Mouse (Mus musculus): ENCODE measurements at regions not wholly inside any gene's neighbourhood (a gene's known extent, or its start where the extent isn't known, plus 50 kb on each side); places are given as distances from the start of the nearest gene placed in this dataset.
A peak's percentile ranks its signal among the peaks of the same experiment; 100 is the strongest.

- DNase-seq (ENCODE audit: low spot score), result no peak
- Histone ChIP-seq H3K9me3 (replicated peaks) (no peaks in the 10 kb centered on the region; the same call in 1 of the 2 replicates), H3K4me1 (peaks cover 26% of the 10 kb centered on the region), H3K27ac (replicated peaks) (no peak overlapping the region), H3K4me3 (no peak overlapping the region), H3K27me3 (ENCODE audit: low read depth, poor library complexity, severe bottlenecking) (peaks cover 46% of the 10 kb centered on the region), H3K36me3 (no peaks in the 10 kb centered on the region)
- 37% methylated on average over 14 of the region's 14 CpGs for WGBS
Observed at GRCm38 (mm10) chr9:61510217-61510893, 138.2 kb downstream of the Tle3 start.

GRCm38 (mm10) chr9:61509591-61510191, 137.5 kb downstream of the Tle3 start:
- Histone ChIP-seq H3K4me3 (peak overlapping the region; percentile 19), H3K27ac (replicated peaks) (peak overlapping the region; percentile 46; the same call in 1 of the 2 replicates), H3K4me1 (peaks cover 26% of the 10 kb centered on the region), H3K36me3 (no peaks in the 10 kb centered on the region), H3K9me3 (replicated peaks) (no peaks in the 10 kb centered on the region; the same call in 1 of the 2 replicates), H3K27me3 (ENCODE audit: low read depth, poor library complexity, severe bottlenecking) (peaks cover 45% of the 10 kb centered on the region)
- DNase-seq (ENCODE audit: low spot score), result peak; percentile 33
- WGBS, result 16% methylated on average over 26 of the region's 26 CpGs

GRCm38 (mm10) chr9:61509091-61509490, 136.9 kb downstream of the Tle3 start:
- Histone ChIP-seq H3K4me1 (peaks cover 26% of the 10 kb centered on the region), H3K4me3 (no peak overlapping the region), H3K27me3 (ENCODE audit: low read depth, poor library complexity, severe bottlenecking) (peaks cover 45% of the 10 kb centered on the region), H3K27ac (replicated peaks) (0 out of 2 replicates have a peak overlapping the region, but pooled peaks have one; percentile 46), H3K36me3 (no peaks in the 10 kb centered on the region), H3K9me3 (replicated peaks) (no peaks in the 10 kb centered on the region)
- DNase-seq (ENCODE audit: low spot score), result no peak
- WGBS, result 80% methylated on average over 5 of the region's 5 CpGs

- Histone ChIP-seq H3K27me3 (ENCODE audit: low read depth, poor library complexity, severe bottlenecking) (0 out of 2 replicates have a peak, but pooled peaks cover 3% of the 10 kb centered on the region), H3K4me1 (no peaks in the 10 kb centered on the region), H3K9me3 (replicated peaks) (0 out of 2 replicates have a peak, but pooled peaks cover 3% of the 10 kb centered on the region), H3K36me3 (no peaks in the 10 kb centered on the region), H3K4me3 (no peak overlapping the region), H3K27ac (replicated peaks) (no peak overlapping the region)
- 92% methylated on average over 9 of the region's 9 CpGs for WGBS
- DNase-seq (ENCODE audit: low spot score), result no peak
Observed at GRCm38 (mm10) chr9:61500851-61501250, 128.7 kb downstream of the Tle3 start.

- peaks cover 43% of the 10 kb centered on the region for H3K4me1 ChIP-seq
- no peak for DNase-seq (ENCODE audit: low spot score)
- H3K9me3 ChIP-seq (replicated peaks), result no peaks in the 10 kb centered on the region
- 90% methylated on average over 8 of the region's 8 CpGs for WGBS
- H3K27me3 ChIP-seq (ENCODE audit: low read depth, poor library complexity, severe bottlenecking), result peaks cover 35% of the 10 kb centered on the region
- no peaks in the 10 kb centered on the region for H3K36me3 ChIP-seq
- no peak overlapping the region for H3K4me3 ChIP-seq
- no peak overlapping the region for H3K27ac ChIP-seq (replicated peaks)
Observed at GRCm38 (mm10) chr9:61492896-61493295, 120.7 kb downstream of the Tle3 start.

DNA sequence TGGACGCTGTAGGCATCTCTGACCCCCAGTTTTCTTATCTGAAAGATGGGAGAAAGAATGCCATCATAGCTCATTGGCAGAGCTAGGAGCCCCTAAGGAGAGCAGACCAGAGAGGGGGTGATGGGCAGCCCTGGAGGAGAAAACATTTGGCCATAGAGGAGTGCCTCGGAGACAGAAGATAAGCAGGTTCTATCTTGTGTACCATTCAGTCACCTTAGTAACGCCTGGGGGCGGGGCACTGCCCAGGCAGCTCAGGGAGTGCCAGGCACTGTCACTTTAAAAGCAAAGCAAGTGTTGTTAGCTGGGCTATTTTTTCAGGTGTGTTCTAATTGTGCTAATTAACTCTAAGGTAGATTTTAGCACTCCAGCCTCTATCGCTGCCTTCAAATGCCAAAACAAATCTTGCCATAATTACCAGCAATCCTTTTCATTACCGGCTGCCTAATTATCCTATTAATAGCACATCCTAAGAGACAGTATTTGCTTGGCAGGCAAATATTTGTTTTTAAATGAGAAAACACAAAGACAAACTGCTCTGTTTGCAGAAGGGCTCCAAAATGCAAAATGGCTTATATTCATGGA, 119.1 kb downstream of the Tle3 start:
- Histone ChIP-seq H3K36me3 (no peaks in the 10 kb centered on the region), H3K27ac (replicated peaks) (no peak overlapping the region), H3K9me3 (replicated peaks) (no peaks in the 10 kb centered on the region), H3K4me3 (no peak overlapping the region), H3K27me3 (ENCODE audit: low read depth, poor library complexity, severe bottlenecking) (peaks cover 39% of the 10 kb centered on the region), H3K4me1 (peaks cover 47% of the 10 kb centered on the region)
- DNase-seq (ENCODE audit: low spot score), result no peak
- WGBS, result 51% methylated on average over 6 of the region's 6 CpGs

GRCm38 (mm10) chr9:61489983-61490382, 117.8 kb downstream of the Tle3 start:
- 66% methylated on average over 6 of the region's 6 CpGs for WGBS
- Histone ChIP-seq H3K4me1 (peaks cover 47% of the 10 kb centered on the region), H3K27ac (replicated peaks) (no peak overlapping the region), H3K27me3 (ENCODE audit: low read depth, poor library complexity, severe bottlenecking) (peaks cover 46% of the 10 kb centered on the region), H3K36me3 (no peaks in the 10 kb centered on the region), H3K9me3 (replicated peaks) (no peaks in the 10 kb centered on the region), H3K4me3 (no peak overlapping the region)
- no peak for DNase-seq (ENCODE audit: low spot score)

DNA sequence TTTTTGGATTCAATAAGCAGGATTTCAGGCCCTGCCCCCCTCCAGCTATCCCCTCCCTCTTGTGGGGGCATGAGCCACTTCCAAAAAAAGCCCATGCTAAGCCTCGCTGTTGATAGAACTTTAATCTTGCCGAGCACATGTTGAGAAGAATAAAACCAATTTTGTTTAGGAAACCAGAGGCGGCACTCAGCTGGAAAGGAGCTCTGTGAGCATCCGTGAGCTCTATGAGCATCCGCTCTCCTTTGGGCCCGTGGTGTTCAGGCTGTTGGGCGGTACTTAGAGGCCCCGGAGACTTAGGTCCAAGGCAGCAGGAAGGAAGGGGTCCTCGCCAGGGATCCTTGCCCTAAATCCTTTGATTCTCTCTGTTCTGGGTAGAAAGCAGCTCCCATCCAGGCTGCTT, 117.0 kb downstream of the Tle3 start:
- Histone ChIP-seq H3K27ac (replicated peaks) (peak overlapping the region; percentile 46; the same call in 1 of the 2 replicates), H3K27me3 (ENCODE audit: low read depth, poor library complexity, severe bottlenecking) (peaks cover 46% of the 10 kb centered on the region), H3K36me3 (no peaks in the 10 kb centered on the region), H3K4me3 (no peak overlapping the region), H3K4me1 (peaks cover 47% of the 10 kb centered on the region), H3K9me3 (replicated peaks) (no peaks in the 10 kb centered on the region)
- WGBS, result 7% methylated on average over 9 of the region's 9 CpGs
- no peak for DNase-seq (ENCODE audit: low spot score)

DNA sequence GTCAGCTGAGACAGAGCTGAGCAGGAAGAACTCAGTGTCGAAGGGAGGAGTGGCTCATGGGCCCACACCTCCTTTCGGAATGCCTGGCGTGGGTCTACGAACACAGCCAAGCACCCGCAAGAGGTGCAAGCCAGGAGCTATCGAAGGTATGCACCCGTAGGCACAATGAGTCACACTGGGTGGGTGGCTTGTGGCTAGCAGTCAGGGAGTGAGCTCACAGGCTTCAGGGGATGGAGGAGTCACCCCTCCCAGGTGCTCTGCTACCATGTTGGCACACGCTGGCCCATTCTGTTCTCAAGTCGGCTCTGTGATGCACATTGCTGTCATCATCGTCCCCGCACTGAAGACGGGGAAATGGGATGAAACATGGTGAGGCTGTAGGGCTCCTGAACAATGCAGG, 115.7 kb downstream of the Tle3 start:
- no peak for DNase-seq (ENCODE audit: low spot score)
- Histone ChIP-seq H3K4me3 (no peak overlapping the region), H3K27me3 (ENCODE audit: low read depth, poor library complexity, severe bottlenecking) (peaks cover 42% of the 10 kb centered on the region), H3K9me3 (replicated peaks) (no peaks in the 10 kb centered on the region), H3K36me3 (no peaks in the 10 kb centered on the region), H3K27ac (replicated peaks) (no peak overlapping the region), H3K4me1 (peaks cover 47% of the 10 kb centered on the region)
- 96% methylated on average over 12 of the region's 12 CpGs for WGBS

DNA sequence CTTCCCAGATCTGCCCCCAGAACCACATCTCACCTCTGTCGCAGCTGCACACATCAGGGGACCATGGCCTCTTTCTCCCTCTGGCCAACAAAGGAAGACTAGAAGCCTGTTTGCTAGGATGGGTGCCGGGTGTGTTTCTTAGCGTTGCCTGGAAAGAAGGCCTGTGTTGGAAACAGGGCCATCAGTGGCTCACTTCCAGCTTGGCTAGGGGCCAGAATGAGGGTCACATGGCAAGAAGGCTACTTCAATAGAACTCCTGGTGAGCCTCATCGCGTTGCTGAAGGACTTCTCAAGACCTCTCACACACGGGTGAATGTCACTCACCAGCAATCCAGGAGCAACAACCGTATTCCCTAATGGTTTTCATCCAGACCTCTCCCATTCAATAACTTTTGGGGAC, 115.0 kb downstream of the Tle3 start:
- WGBS, result 72% methylated on average over 7 of the region's 7 CpGs
- no peak for DNase-seq (ENCODE audit: low spot score)
- H3K4me1 ChIP-seq, result peaks cover 45% of the 10 kb centered on the region
- H3K9me3 ChIP-seq (replicated peaks), result no peaks in the 10 kb centered on the region
- H3K27ac ChIP-seq (replicated peaks), result no peak overlapping the region
- peaks cover 38% of the 10 kb centered on the region for H3K27me3 ChIP-seq (ENCODE audit: low read depth, poor library complexity, severe bottlenecking)
- H3K36me3 ChIP-seq, result no peaks in the 10 kb centered on the region
- H3K4me3 ChIP-seq, result no peak overlapping the region

- no peak for DNase-seq (ENCODE audit: low spot score)
Observed at GRCm38 (mm10) chr9:61484391-61484790, 112.2 kb downstream of the Tle3 start.

GRCm38 (mm10) chr9:61479626-61480025, 107.5 kb downstream of the Tle3 start:
- H3K36me3 ChIP-seq, result no peaks in the 10 kb centered on the region
- H3K27ac ChIP-seq (replicated peaks), result 0 out of 2 replicates have a peak overlapping the region, but pooled peaks have one; percentile 29
- WGBS, result 49% methylated on average over 6 of the region's 6 CpGs
- H3K4me3 ChIP-seq, result no peak overlapping the region
- no peak for DNase-seq (ENCODE audit: low spot score)
- peaks cover 5% of the 10 kb centered on the region; the same call in 1 of the 2 replicates for H3K27me3 ChIP-seq (ENCODE audit: low read depth, poor library complexity, severe bottlenecking)
- no peaks in the 10 kb centered on the region for H3K9me3 ChIP-seq (replicated peaks)
- peaks cover 21% of the 10 kb centered on the region for H3K4me1 ChIP-seq

More at GRCm38 (mm10) chr9:61484391-61484790, 112.2 kb downstream of the Tle3 start:
- Histone ChIP-seq H3K27ac (replicated peaks) (no peak overlapping the region), H3K4me1 (peaks cover 23% of the 10 kb centered on the region), H3K27me3 (ENCODE audit: low read depth, poor library complexity, severe bottlenecking) (peaks cover 26% of the 10 kb centered on the region), H3K9me3 (replicated peaks) (no peaks in the 10 kb centered on the region), H3K36me3 (no peaks in the 10 kb centered on the region), H3K4me3 (no peak overlapping the region)
- 22% methylated on average over 3 of the region's 3 CpGs for WGBS

- no peak overlapping the region for H3K27ac ChIP-seq (replicated peaks)
- H3K27me3 ChIP-seq (ENCODE audit: low read depth, poor library complexity, severe bottlenecking), result peaks cover 12% of the 10 kb centered on the region; the same call in 1 of the 2 replicates
- no peak for DNase-seq (ENCODE audit: low spot score)
- peaks cover 21% of the 10 kb centered on the region for H3K4me1 ChIP-seq
- no peaks in the 10 kb centered on the region for H3K9me3 ChIP-seq (replicated peaks)
- no peak overlapping the region for H3K4me3 ChIP-seq
- WGBS, result 34% methylated on average over 9 of the region's 9 CpGs
- no peaks in the 10 kb centered on the region for H3K36me3 ChIP-seq
Observed at GRCm38 (mm10) chr9:61478862-61479261, 106.7 kb downstream of the Tle3 start.
